Mouse (Mus musculus) CH12.LX (cell line): ENCODE measurements at regions not wholly inside any gene's neighbourhood (a gene's known extent, or its start where the extent isn't known, plus 50 kb on each side); places are given as distances from the start of the nearest gene placed in this dataset.

ENCODE experiments used
- DNase-seq: peaks from one replicate; pipeline ENCODE4 v3.0.0-alpha.2; 2013; ENCODE audit errors: extremely low read depth
- H3K27ac ChIP-seq: 2 replicates; pipeline ENCODE4 v1.5.1; 2012; ENCODE audit warnings: low read depth, mild to moderate bottlenecking, control low read depth, moderate library complexity; ENCODE audit not compliant: insufficient read depth
- H3K27me3 ChIP-seq: replicated peaks from 2 replicates; pipeline ENCODE3; 2012; ENCODE audit warnings: inconsistent platforms
- H3K36me3 ChIP-seq, 2 experiments: replicated peaks in 1 of 2; 2 replicates each; pipeline versions ENCODE3 to v1.6.1; 2012; ENCODE audit warnings: inconsistent platforms in 1 of 2, low read length in 1 of 2, mild to moderate bottlenecking in 1 of 2, mixed read lengths in 1 of 2, moderate library complexity in 1 of 2; ENCODE audit not compliant: control insufficient read depth in 1 of 2, insufficient read depth in 1 of 2
- H3K4me1 ChIP-seq, 2 experiments: 2 replicates each; pipeline ENCODE4 v1.6.1; 2012; ENCODE audit warnings: inconsistent platforms in 1 of 2, moderate library complexity in 1 of 2; ENCODE audit not compliant: insufficient read depth in 2 of 2, control insufficient read depth in 1 of 2
- H3K4me2 ChIP-seq: 2 replicates; pipeline ENCODE4 v1.6.1; 2012; ENCODE audit warnings: low read depth, mild to moderate bottlenecking, control low read depth; ENCODE audit not compliant: poor library complexity, insufficient read depth, severe bottlenecking
- H3K4me3 ChIP-seq, 3 experiments: fragments of 150-350 bp in 1 of 3; sonication (generic) in 1 of 3; replicated peaks in 1 of 3; 2 replicates each; pipeline versions ENCODE3 to v1.5.1; 2011 to 2012; ENCODE audit warnings: low read depth in 2 of 3, low read length in 2 of 3, mild to moderate bottlenecking in 2 of 3, moderate library complexity in 2 of 3, control low read depth in 1 of 3, improper control_type of control experiment in 1 of 3, inconsistent platforms in 1 of 3, mixed read lengths in 1 of 3; ENCODE audit not compliant: poor library complexity in 1 of 3
- H3K79me2 ChIP-seq: replicated peaks from 2 replicates; pipeline ENCODE4 v1.6.1; 2012; ENCODE audit warnings: mild to moderate bottlenecking, moderate library complexity; ENCODE audit not compliant: control insufficient read depth, poor library complexity, insufficient read depth, severe bottlenecking; ENCODE audit errors: extremely low read depth
- H3K9ac ChIP-seq: 2 replicates; pipeline ENCODE4 v1.6.1; 2012; ENCODE audit warnings: low read depth, mild to moderate bottlenecking, control low read depth, moderate library complexity; ENCODE audit not compliant: insufficient read depth
- H3K9me3 ChIP-seq: replicated peaks from 2 replicates; pipeline ENCODE3; 2012; ENCODE audit warnings: low read length, inconsistent platforms, mixed read lengths
- BHLHE40 ChIP-seq: IDR thresholded peaks from 2 replicates; pipeline ENCODE4 v1.6.1; 2011; ENCODE audit warnings: mild to moderate bottlenecking, low read depth, low read length, improper control_type of control experiment
- CHD1 ChIP-seq: IDR thresholded peaks from 2 replicates; pipeline ENCODE4 v1.6.1; 2012; ENCODE audit warnings: low read depth, low read length, improper control_type of control experiment, inconsistent platforms
- E2F4 ChIP-seq: IDR thresholded peaks from 2 replicates; pipeline ENCODE4 v1.6.1; 2011; ENCODE audit warnings: low read depth, low read length, improper control_type of control experiment; ENCODE audit not compliant: insufficient replicate concordance
- ELF1 ChIP-seq: IDR thresholded peaks from 2 replicates; pipeline ENCODE4 v1.6.1; 2014; ENCODE audit warnings: low read depth, mild to moderate bottlenecking, inconsistent platforms, low read length, improper control_type of control experiment
- EP300 ChIP-seq: IDR thresholded peaks from 2 replicates; pipeline ENCODE4 v1.6.1; 2011; ENCODE audit warnings: low read length, improper control_type of control experiment
- ETS1 ChIP-seq: conservative IDR thresholded peaks from 2 replicates; pipeline ENCODE4 v1.6.1; 2012; ENCODE audit warnings: low read depth, mild to moderate bottlenecking, inconsistent platforms, low read length, improper control_type of control experiment, moderate library complexity
- JUN ChIP-seq: IDR thresholded peaks from 2 replicates; pipeline ENCODE4 v1.6.1; 2011; ENCODE audit warnings: low read depth, mild to moderate bottlenecking, low read length, improper control_type of control experiment, moderate library complexity; ENCODE audit not compliant: insufficient read depth
- JUND ChIP-seq: conservative IDR thresholded peaks from 2 replicates; pipeline ENCODE4 v1.6.1; 2011; ENCODE audit warnings: low read depth, low read length, improper control_type of control experiment
- MAX ChIP-seq: IDR thresholded peaks from 2 replicates; pipeline ENCODE4 v1.6.1; 2011; ENCODE audit warnings: low read length, improper control_type of control experiment
- MXI1 ChIP-seq: IDR thresholded peaks from 2 replicates; pipeline ENCODE4 v1.6.1; 2011; ENCODE audit warnings: mild to moderate bottlenecking, low read depth, low read length, improper control_type of control experiment
- MYC ChIP-seq: IDR thresholded peaks from 2 replicates; pipeline ENCODE4 v1.6.1; 2011; ENCODE audit warnings: low read depth, mild to moderate bottlenecking, improper control_type of control experiment, low read length
- NELFE ChIP-seq: IDR thresholded peaks from 2 replicates; pipeline ENCODE4 v1.6.1; 2011; ENCODE audit warnings: low read depth, low read length, improper control_type of control experiment
- PAX5 ChIP-seq: IDR thresholded peaks from 2 replicates; pipeline ENCODE4 v1.6.1; 2012; ENCODE audit warnings: low read length, inconsistent platforms, mixed read lengths
- POLR2A ChIP-seq: IDR thresholded peaks from 2 replicates; pipeline ENCODE4 v1.6.1; 2011; ENCODE audit warnings: low read depth, mild to moderate bottlenecking, improper control_type of control experiment, low read length
- POLR2AphosphoS2 ChIP-seq: IDR thresholded peaks from 2 replicates; pipeline ENCODE4 v1.6.1; 2011; ENCODE audit warnings: low read depth, low read length, improper control_type of control experiment
- RAD21 ChIP-seq: IDR thresholded peaks from 2 replicates; pipeline ENCODE4 v1.6.1; 2011; ENCODE audit warnings: low read depth, mild to moderate bottlenecking, low read length, improper control_type of control experiment, moderate library complexity
- UBTF ChIP-seq: IDR thresholded peaks from 2 replicates; pipeline ENCODE4 v1.6.1; 2012; ENCODE audit warnings: low read depth, mild to moderate bottlenecking, inconsistent platforms, low read length, improper control_type of control experiment, moderate library complexity
- USF1 ChIP-seq: IDR thresholded peaks from 2 replicates; pipeline ENCODE4 v1.6.1; 2014; ENCODE audit warnings: low read depth, mild to moderate bottlenecking, inconsistent platforms, low read length, improper control_type of control experiment
- USF2 ChIP-seq: conservative IDR thresholded peaks from 2 replicates; pipeline ENCODE4 v1.6.1; 2011; ENCODE audit warnings: low read depth, low read length, improper control_type of control experiment
- ZMIZ1 ChIP-seq: IDR thresholded peaks from 2 replicates; pipeline ENCODE4 v1.6.1; 2012; ENCODE audit warnings: low read depth, mild to moderate bottlenecking, inconsistent platforms, low read length, improper control_type of control experiment
- ZNF384 ChIP-seq: IDR thresholded peaks from 2 replicates; pipeline ENCODE4 v1.6.1; 2012; ENCODE audit warnings: low read depth, low read length, improper control_type of control experiment, inconsistent platforms
- dilution Hi-C: fragments of 300-500 bp; cut with MboI; formaldehyde crosslinking; loops from 2 replicates; pipeline ENCODE4 v1.14.3; 2020; ENCODE audit warnings: low sequenced_read_pairs; ENCODE audit not compliant: extremely low pct_unique_long_range_greater_than_20kb, extremely low pct_ligation_motif_present
- in situ Hi-C: fragments of 300-500 bp; cut with MboI; formaldehyde crosslinking; loops from 3 replicates; pipeline ENCODE4 v1.14.3; 2019; ENCODE audit warnings: low sequenced_read_pairs, low pct_ligation_motif_present, low pct_unique_long_range_greater_than_20kb, mixed read lengths

- Histone ChIP-seq H3K4me2 (no peak overlapping the region), H3K9ac (no peak overlapping the region), H3K36me3 (no peaks in the 10 kb centered on the region), H3K27ac (no peak overlapping the region), H3K9me3 (peaks cover 31% of the 10 kb centered on the region), H3K4me3 (no peak overlapping the region), H3K27me3 (no peaks in the 10 kb centered on the region), H3K4me1 (no peaks in the 10 kb centered on the region), H3K79me2 (no peaks in the 10 kb centered on the region)
- no peak for TF ChIP-seq MXI1
- no peak for TF ChIP-seq POLR2AphosphoS2
- TF ChIP-seq ZMIZ1, result no peak
- no peak for TF ChIP-seq JUND
- TF ChIP-seq CHD1, result no peak
- TF ChIP-seq MYC, result no peak
- no peak for TF ChIP-seq ETS1
- no peak for TF ChIP-seq E2F4
- TF ChIP-seq RAD21, result no peak
- no peak for TF ChIP-seq UBTF
- no peak for TF ChIP-seq USF1
- no peak for TF ChIP-seq ELF1
- no peak for TF ChIP-seq PAX5
- no peak for TF ChIP-seq USF2
- TF ChIP-seq EP300, result no peak
- TF ChIP-seq POLR2A, result no peak
- TF ChIP-seq BHLHE40, result no peak
- TF ChIP-seq NELFE, result no peak
- TF ChIP-seq ZNF384, result no peak
- TF ChIP-seq JUN, result no peak
- no peak for DNase-seq
- dilution Hi-C loops, result no loop called here
- in situ Hi-C loops, result no loop called here
Observed at GRCm38 (mm10) chr4:69621058-69621609, 666.9 kb upstream of the Brinp1 start.

GRCm38 (mm10) chr4:69618161-69618730 lies 664.0 kb upstream of the Brinp1 start:
- no peaks in the 10 kb centered on the region for H3K79me2 ChIP-seq
- in situ Hi-C loops, result no loop called here
- H3K36me3 ChIP-seq, result no peaks in the 10 kb centered on the region
- no peak overlapping the region for H3K4me2 ChIP-seq
- no peak overlapping the region for H3K4me3 ChIP-seq
- DNase-seq, result no peak
- H3K9ac ChIP-seq, result no peak overlapping the region
- peaks cover 45% of the 10 kb centered on the region for H3K9me3 ChIP-seq
- no peaks in the 10 kb centered on the region for H3K27me3 ChIP-seq
- dilution Hi-C loops, result no loop called here
- no peak overlapping the region for H3K27ac ChIP-seq
- TF ChIP-seq MAX (no peak), JUN (no peak), POLR2A (no peak), MXI1 (no peak), ELF1 (no peak)
- H3K4me1 ChIP-seq, result no peaks in the 10 kb centered on the region
